Mouse (Mus musculus) 416B (cell line): Measurements from ENCODE around the gene Serpind1.
A peak's percentile ranks its signal among the peaks of the same experiment; 100 is the strongest.

Experiments used
- DNase-seq: peaks from one replicate; pipeline ENCODE4 v3.0.0; 2011; ENCODE audit warnings: low read depth

Serpind1 gene

DNA sequence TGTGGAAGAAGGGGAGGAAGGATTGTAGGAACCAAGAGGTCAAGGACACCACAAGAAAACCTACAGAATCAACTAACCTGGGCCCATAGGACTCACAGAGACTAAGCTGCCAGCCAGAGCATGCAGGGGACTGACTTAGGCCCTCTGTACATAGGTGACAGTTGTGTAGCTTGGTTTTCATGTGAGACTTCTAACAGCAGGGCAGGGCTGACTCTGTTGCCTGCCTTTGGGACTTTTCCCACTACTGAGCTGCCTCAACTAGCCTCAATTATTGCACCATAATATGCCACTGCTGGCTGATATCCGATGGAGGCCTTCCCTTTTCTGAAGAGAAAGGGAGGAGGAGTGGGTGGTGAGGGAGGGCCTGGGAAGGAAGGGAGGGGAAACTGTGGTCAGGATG, 15.6 kb downstream of the Serpind1 start:
- no peak for DNase-seq

DNA sequence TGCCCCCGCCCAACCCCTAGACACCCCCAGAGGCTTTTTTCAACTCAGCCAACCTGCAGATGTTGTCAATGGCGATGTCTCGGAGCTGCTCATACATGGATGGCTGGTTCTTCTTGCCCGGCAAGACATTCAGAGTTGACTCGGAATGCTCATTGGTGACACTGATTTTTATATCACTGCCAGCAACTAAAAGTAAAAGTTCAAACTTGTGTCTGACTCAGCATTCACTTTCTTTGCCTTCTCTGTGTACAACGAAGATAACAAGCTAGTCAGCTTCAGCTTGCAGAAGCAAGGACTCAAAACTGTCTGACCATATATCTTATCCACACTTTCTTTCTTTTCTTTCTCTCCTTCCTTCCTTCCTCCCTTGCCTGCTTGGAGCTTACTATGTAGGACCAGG, 24.9 kb downstream of the Serpind1 start:
- no peak for DNase-seq

DNA sequence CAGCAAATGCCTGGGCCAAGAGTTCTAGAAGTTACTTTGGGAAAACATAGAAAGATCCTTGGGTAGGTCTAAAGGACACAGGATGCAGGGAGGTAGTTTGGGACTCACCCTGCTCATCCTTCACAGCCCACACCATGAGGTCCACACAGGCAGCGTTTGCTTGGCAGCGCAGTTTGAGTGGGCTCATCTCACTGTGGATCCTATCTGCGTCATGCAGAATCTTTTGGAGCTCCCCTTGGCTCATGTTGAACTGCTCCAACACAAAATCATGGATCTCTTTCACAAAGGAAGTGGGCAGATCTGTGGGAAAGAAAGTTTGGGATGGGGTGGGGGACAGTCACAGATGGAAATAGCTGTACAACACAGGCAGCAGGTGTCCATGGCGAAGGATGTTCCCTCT, 27.6 kb downstream of the Serpind1 start:
- no peak for DNase-seq

DNA sequence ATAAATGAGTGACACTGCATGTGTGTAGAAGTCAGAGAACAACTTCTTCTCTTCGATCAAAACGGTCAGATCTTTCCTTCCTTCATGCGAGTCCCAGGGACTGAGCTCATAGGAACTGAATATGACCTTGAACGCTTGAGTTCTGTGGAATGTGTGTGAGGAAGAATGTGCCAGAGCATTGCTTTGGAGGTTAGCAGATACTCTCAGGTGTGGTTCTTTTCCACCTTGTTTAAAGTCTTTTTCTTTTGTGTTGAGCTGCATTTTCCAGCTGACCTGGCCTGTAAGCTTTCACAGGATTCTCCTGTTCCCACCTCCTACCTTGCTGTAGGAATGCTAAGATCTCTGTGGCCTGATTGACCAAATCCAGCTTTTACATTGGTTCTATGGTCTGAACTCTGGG, 51.1 kb downstream of the Serpind1 start:
- DNase-seq, result no peak

DNA sequence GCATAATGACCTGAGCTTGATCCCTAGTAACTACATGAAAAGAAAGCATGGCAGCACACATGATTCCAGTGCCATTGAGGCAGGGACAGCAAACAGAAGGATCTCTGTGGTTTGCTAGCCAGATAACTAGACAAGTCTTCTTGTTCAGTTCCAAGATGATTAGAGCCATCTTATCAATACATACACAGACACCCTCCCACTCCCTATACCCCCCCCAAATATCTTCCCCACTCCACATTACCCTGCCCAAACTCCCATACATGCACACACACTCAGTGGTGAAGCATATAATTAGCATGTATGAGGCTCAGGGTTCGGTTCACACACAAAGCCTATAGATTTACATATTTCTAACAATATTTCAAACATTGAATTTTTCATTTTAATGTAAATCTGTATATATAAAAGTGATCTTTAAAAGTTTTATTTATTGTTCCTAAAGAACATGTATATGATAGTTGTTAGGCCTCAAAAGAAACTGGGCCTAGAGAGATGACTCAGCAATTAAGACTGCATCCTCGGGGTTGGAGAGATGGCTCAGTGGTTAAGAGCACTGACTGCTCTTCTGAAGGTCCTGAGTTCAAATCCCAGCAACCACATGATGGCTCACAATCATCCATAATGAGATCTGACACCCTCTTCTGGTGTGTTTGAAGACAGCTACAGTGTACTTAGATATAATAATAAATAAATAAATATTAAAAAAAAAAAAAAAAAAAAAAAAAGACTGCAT, 52.6 kb downstream of the Serpind1 start:
- no peak for DNase-seq

DNA sequence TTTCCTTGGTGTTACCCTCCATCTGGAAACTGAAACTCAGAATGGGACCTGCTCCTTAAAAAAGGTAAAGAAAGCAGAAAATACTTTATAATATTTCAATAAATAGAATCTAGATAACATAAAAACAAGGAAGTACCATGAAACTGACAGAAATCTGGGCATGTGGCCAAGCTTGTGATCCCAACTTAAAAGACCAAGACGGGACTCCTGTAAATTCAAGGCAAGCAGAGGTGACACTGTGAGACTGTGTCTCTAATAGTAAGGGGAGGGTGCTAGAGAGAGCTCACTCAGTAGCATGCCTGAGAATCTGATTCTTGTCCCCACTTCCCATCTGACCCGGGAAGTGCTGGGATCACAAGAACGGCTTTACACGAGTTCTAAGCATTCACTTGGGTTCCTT, 61.6 kb downstream of the Serpind1 start:
- DNase-seq, result peak; percentile 30
